Mouse (Mus musculus): ENCODE data around the gene Gm4070.
"Not testable (repeated sequence)": the region's sequence is repeated elsewhere in the genome, so short reads cannot be mapped to it uniquely, and the experiment has no call there.

GRCm38 (mm10) chr7:105879717-105880484 is 73.9 kb downstream of the Gm4070 start:
- TF ChIP-seq POLR2AphosphoS2 (IDR thresholded peaks at IDR 0.05; ENCODE audit: insufficient read length, low read depth); E2F4 (IDR thresholded peaks at IDR 0.05; ENCODE audit: insufficient read depth); MYOD1 (IDR thresholded peaks at IDR 0.05; ENCODE audit: control insufficient read depth in 1 of 3, insufficient read length in 2 of 3, low read depth in 2 of 3); POLR2A (IDR thresholded peaks at IDR 0.05; ENCODE audit: insufficient read length, low read depth); SRF (IDR thresholded peaks at IDR 0.05; ENCODE audit: control insufficient read depth, insufficient read length, low read depth); MYOG (IDR thresholded peaks at IDR 0.05; ENCODE audit: control insufficient read depth in 1 of 3, insufficient read depth in 1 of 3, insufficient read length in 2 of 3, low read depth in 2 of 3): not testable (repeated sequence)
